Mouse (Mus musculus) forelimb bud, embryonic 11.5 days (tissue): Measurements from ENCODE around the gene Lins1.

Experiments
- DNase-seq: peaks from one replicate; pipeline ENCODE4 v3.0.0-alpha.2; 2012; ENCODE audit warnings: low read depth, low spot score

The Lins1 gene

DNA sequence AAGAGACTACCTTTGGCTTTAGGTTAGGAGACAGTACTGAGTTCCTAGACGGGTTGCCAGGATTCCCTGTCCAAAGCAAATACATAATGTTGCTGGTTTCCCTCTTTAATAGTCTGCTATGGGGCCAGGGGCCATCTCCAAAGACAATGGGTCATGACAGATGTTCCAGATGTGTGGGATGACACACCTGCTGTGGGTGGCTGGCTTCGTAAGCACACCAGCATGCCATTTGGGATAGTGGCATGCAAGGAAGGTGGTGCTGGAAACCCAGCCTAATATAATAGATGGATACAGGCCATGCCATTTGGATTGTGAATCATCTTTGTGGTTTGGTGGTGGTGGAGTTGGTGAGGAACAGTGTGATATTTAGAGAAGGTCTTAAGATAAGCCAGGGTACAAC lies 39.5 kb downstream of the Lins1 start:
- no peak for DNase-seq

DNA sequence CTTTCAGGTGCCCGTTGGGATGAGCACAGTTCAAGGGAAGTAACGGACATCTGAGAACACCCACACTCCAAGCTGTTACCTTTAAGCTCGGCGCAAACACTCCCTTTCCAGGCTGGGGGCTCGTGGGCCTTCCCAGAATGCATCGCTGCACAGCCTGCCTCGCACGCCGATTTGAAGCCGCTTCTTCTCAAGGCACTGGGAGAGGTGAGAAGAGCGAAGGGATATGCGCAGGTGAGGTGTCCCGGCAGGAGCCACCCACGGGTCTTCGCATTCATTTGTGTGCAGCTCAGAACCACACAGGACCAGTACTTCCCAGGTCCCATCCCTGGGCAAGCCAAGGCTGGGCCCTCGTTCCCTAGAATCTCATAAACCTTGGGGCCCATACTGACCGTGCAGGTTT lies 43.7 kb downstream of the Lins1 start:
- no peak for DNase-seq

DNA sequence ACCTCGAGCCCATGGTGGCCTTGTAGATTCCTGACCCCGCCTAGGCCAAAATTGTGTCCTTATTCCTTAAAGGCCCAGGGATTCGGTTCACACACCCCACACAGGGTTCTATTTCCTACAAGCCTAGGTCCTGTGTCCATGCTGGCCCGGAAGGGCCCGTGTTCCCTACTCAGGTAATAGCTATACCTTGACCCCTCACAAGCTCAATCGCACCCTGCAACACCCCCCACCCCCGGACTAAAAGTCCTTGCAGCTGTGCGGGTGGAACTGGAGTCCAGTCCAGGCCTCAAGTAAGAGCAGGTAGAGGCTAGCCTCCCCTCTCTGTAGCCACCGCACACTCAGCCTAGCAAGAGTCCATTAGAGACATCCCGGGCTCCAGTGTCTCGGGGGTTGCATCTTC lies 44.2 kb downstream of the Lins1 start:
- no peak for DNase-seq

GRCm38 (mm10) chr7:66734466-66734865 lies 44.8 kb downstream of the Lins1 start:
- no peak for DNase-seq

DNA sequence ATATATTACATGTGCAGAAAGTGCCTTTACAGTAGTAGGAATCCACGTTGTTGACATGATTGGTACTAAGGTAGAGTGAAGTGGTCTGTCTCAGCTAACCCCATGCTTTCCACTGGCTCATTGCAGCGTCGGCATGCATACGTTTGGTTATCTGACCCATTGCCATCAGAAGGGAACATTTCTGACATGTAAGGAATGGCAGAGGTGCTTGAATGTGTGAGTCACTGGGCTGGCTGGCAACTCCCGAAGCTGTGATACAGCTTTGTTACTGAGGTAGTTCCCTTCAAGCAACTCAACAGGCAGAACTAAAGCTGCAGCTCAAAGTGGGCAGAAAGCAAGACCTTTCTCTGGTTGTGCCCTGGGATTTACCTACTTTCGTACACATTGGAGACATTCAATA lies 45.3 kb downstream of the Lins1 start:
- no peak for DNase-seq

GRCm38 (mm10) chr7:66737418-66737817 lies 47.7 kb downstream of the Lins1 start:
- DNase-seq: no peak

DNA sequence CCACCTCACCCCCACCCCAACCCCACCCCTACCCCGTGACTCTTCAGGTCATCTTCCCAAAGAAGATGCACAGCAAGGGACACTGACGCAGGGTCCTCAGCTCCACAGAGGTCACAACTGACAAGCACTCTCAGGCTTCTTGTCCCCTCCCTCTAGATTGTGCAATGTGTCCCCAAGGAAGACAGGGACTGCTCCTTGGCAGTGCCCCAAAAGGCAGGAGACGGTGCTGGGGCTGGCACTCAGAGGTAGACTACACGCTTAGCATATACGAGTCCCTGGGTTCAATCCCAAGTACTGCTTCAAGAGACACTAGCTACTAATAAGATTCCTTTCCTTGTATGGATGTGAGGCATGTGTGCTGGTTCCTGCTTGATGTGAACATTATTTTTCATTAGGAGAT lies 51.3 kb downstream of the Lins1 start:
- no peak for DNase-seq

GRCm38 (mm10) chr7:66741412-66741811 lies 51.7 kb downstream of the Lins1 start:
- DNase-seq: no peak

DNA sequence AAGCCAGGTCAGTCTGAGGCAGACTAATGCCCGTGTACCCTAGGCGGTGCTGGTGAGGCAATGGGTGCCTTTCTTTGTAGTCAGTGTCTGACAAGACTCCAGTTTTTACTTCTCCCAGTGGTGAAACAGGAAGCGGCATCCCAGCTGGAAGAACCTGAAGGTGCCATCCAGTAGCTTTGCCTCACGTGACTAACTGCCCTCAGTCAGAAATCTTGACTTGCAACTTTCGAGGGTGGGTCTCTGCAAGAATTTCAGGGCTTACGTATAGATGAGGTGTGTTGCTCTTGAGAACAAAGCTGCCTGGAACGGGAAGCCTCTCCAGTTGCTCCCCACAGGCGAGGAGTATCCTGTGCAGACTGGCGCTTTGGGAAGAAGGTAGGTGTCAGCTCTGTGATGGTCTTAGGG lies 53.7 kb downstream of the Lins1 start, which contains the start of gene Cers3:
Cers3 (plus strand) TSS at position 128 of the 405 bp plus-strand sequence.
- no peak for DNase-seq

GRCm38 (mm10) chr7:66746972-66747371 lies 57.3 kb downstream of the Lins1 start:
- DNase-seq: no peak

DNA sequence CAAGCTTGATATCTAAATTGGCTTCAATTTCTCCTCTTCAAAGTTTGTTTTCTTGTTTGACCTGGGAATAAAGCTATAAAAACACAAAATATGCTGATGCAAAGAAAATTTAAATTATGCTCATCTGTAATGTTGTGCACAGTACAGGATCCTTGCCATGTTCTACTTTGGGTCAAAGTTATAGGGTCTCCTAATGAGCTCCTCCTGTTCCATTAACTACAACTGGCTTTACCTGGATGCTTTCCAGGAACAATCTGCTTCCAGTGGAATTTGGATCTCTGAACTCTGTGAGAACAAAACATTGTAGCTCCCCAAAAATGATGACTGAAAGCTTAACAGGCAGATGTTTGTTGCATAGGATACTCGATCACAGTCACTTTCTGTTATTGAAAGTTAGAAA lies 60.3 kb downstream of the Lins1 start:
- no peak for DNase-seq

GRCm38 (mm10) chr7:66753816-66754215 lies 64.1 kb downstream of the Lins1 start:
- DNase-seq: no peak

DNA sequence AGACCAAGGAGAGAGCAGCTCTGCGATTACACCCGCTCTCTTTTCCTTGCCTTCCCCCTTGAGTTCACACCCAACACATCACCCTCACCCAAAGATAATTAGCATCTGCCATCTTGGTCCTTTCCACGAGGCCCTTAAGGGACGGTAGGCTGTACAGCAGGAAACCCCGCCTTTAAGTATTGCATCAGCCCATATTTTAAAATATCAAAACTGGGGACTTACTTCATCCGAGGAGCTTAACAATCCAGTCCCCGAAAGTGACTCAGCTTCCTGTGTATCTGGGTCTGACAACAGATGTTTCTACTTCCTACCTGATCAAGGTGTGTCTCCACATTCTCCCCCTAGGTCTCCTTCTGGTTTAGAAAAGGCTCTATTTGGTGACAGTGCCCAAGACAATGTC lies 65.9 kb downstream of the Lins1 start:
- DNase-seq: no peak
